Mouse (Mus musculus) natural killer cell, adult 2 months (primary cell): Measurements from ENCODE around the gene Slc6a13.

Experiments
- DNase-seq, 2 experiments: peaks; one replicate each; pipeline ENCODE4 v3.0.0; 2022; ENCODE audit warnings: low spot score in 2 of 2

Gene Slc6a13

GRCm38 (mm10) chr6:121376159-121376558, 76.1 kb downstream of the Slc6a13 start:
- no peak for DNase-seq

GRCm38 (mm10) chr6:121378256-121378655, 78.2 kb downstream of the Slc6a13 start:
- no peak for DNase-seq

- DNase-seq, result no peak
Observed at GRCm38 (mm10) chr6:121380576-121380975, 80.5 kb downstream of the Slc6a13 start.

- no peak for DNase-seq
Observed at GRCm38 (mm10) chr6:121382071-121382470, 82.0 kb downstream of the Slc6a13 start.

- DNase-seq, result no peak
Observed at GRCm38 (mm10) chr6:121385397-121385796, 85.4 kb downstream of the Slc6a13 start.
